Mouse (Mus musculus) midbrain, embryonic 14.5 days (tissue): Measurements from ENCODE around the gene Gm10428. TPM values are rescaled to one million over a fixed set of nuclear protein-coding genes. Genes with fewer than 3 reads are reported as not detected.

Experiments
- polyA plus RNA-seq: library from polyadenylated mRNA; unstranded; fragments of >200 nt; fragmentation: Nextera tagmentation; extraction: Ambion mirVana; gene quantifications from 2 replicates; pipeline ENCODE4 v1.2.1, GENCODE M21; 2014

The Gm10428 gene
- polyA plus RNA-seq, 1 experiment from 2014 or later, result not detected

Other genes with a start within 250 kb of the Gm10428 start
- 72.2 and 89.3 TPM in 2 replicates for gene Cenpv, start 213.8 kb upstream of the Gm10428 start, polyA plus RNA-seq
- 4,878 and 5,143 TPM in 2 replicates for gene Ubb, start 201.9 kb upstream of the Gm10428 start, polyA plus RNA-seq
- gene Trpv2, start 178.6 kb upstream of the Gm10428 start, polyA plus RNA-seq, result 26.4 and 28.0 TPM in 2 replicates
- 11.1 and 13.1 TPM in 2 replicates for gene Lrrc75a, start 104.6 kb upstream of the Gm10428 start, polyA plus RNA-seq
- gene Mmgt2, start 104.4 kb upstream of the Gm10428 start, polyA plus RNA-seq, result 21.6 TPM in 2 replicates
- gene Zfp287, start 21.2 kb upstream of the Gm10428 start, polyA plus RNA-seq, result 18.9 and 25.2 TPM in 2 replicates
- gene Zfp286, start 36.4 kb downstream of the Gm10428 start, polyA plus RNA-seq, result 31.2 and 32.5 TPM in 2 replicates
- gene Trim16, start 67.1 kb downstream of the Gm10428 start, polyA plus RNA-seq, result 4.5 and 6.8 TPM in 2 replicates
- 0.24 and 0.27 TPM in 2 replicates for gene Fbxw10, start 94.0 kb downstream of the Gm10428 start, polyA plus RNA-seq
- 55.9 and 58.9 TPM in 2 replicates for gene Tvp23b, start 126.4 kb downstream of the Gm10428 start, polyA plus RNA-seq
- not detected in 2 replicates for gene Cdrt4, start 198.1 kb downstream of the Gm10428 start, polyA plus RNA-seq